ENCODE assay signal across 8 mouse cellular contexts in genomic region chr12:8673974-8674306, GRCm38 (mm10). TPM values are rescaled to one million over a fixed set of nuclear protein-coding genes. Genes with fewer than 3 reads are reported as not detected.
DNase-seq lines count a peak whose midpoint lies in the region; ATAC-seq and TF ChIP-seq lines count a peak whose summit lies in the region.

Gene Pum2, plus strand, starts transcription at chr12:8674134.

- H3K4me2 ChIP-seq in heart, embryonic 11.5 days, result peak within 1 kb of the TSS; percentile 85
- H3K4me2 ChIP-seq in kidney, embryonic 16.5 days (replicated peaks; ENCODE audit: low read depth, low read length), result peak within 1 kb of the TSS; percentile 81
- H3K4me2 ChIP-seq in myocyte (ENCODE audit: low read depth), result peak within 1 kb of the TSS; percentile 99

- DNase-seq in B cell, adult 2 months, result peak; percentile 93 to 95
- DNase-seq in brain, adult 2 months (ENCODE audit: low read depth, low spot score), result peak; percentile 96
- peak; percentile 63 for DNase-seq in liver, adult 2 months (ENCODE audit: extremely low read depth, low read depth, low spot score)
- DNase-seq in splenic B cell, adult 2 months (ENCODE audit: low read depth, low spot score), result peak; percentile 94

- no peaks in the 10 kb centered on the region for H3K9me3 ChIP-seq in heart, embryonic 11.5 days (replicated peaks; ENCODE audit: control insufficient read depth, low read length)
- H3K9me3 ChIP-seq in kidney, embryonic 16.5 days (ENCODE audit: low read length), result no peaks in the 10 kb centered on the region

- H3K27ac ChIP-seq in heart, embryonic 11.5 days (ENCODE audit: low read depth, low read length), result peak within 1 kb of the TSS; percentile 98
- H3K27ac ChIP-seq in kidney, embryonic 16.5 days (ENCODE audit: low read length), result peak within 1 kb of the TSS; percentile 97
- peak within 1 kb of the TSS; percentile 98 for H3K27ac ChIP-seq in liver, adult 2 months (replicated peaks; ENCODE audit: insufficient read depth, low read depth, low read length)

- peak; percentile 64 for TF ChIP-seq POLR2A in liver, adult 2 months (IDR thresholded peaks at IDR 0.05; ENCODE audit: extremely low read depth, insufficient read depth, low read length)
- peak; percentile 99 for TF ChIP-seq POLR2A in myocyte (IDR thresholded peaks at IDR 0.05; ENCODE audit: insufficient read length, low read depth)

- peak within 1 kb of the TSS; percentile 100 for H3K9ac ChIP-seq in heart, embryonic 11.5 days (ENCODE audit: low read depth, low read length)
- H3K9ac ChIP-seq in kidney, embryonic 16.5 days (replicated peaks; ENCODE audit: low read length), result peak within 1 kb of the TSS; percentile 100
- H3K9ac ChIP-seq in liver, adult 2 months (ENCODE audit: low read depth, low read length), result peak within 1 kb of the TSS; percentile 99

- peak within 1 kb of the TSS; percentile 98 for H3K4me3 ChIP-seq in heart, embryonic 11.5 days (ENCODE audit: low read depth, low read length)
- H3K4me3 ChIP-seq in kidney, embryonic 16.5 days (ENCODE audit: low read length), result peak within 1 kb of the TSS; percentile 92
- H3K4me3 ChIP-seq in liver, adult 2 months (ENCODE audit: insufficient read depth, low read depth, low read length), result peak within 1 kb of the TSS; percentile 100
- H3K4me3 ChIP-seq in myocyte, result peak within 1 kb of the TSS; percentile 90

- no peaks in the 10 kb centered on the region for H3K27me3 ChIP-seq in heart, embryonic 11.5 days (ENCODE audit: control insufficient read depth, insufficient read depth, low read length)
- H3K27me3 ChIP-seq in kidney, embryonic 16.5 days (ENCODE audit: insufficient read depth, low read length), result no peaks in the 10 kb centered on the region
- H3K27me3 ChIP-seq in liver, adult 2 months (ENCODE audit: control insufficient read depth, insufficient read depth, low read length), result no peaks in the 10 kb centered on the region
- H3K27me3 ChIP-seq in myocyte (ENCODE audit: control insufficient read depth, insufficient read depth, insufficient read length), result no peaks in the 10 kb centered on the region
- H3K27me3 ChIP-seq in splenic B cell, adult 2 months (ENCODE audit: control insufficient read depth, insufficient read depth, low read length, poor library complexity, severe bottlenecking), result no peaks in the 10 kb centered on the region

- no peaks in the 10 kb centered on the region for H3K36me3 ChIP-seq in heart, embryonic 11.5 days (ENCODE audit: control insufficient read depth, insufficient read depth, low read length)
- no peaks in the 10 kb centered on the region for H3K36me3 ChIP-seq in kidney, embryonic 16.5 days (ENCODE audit: insufficient read depth, low read length)
- H3K36me3 ChIP-seq in liver, adult 2 months (ENCODE audit: control insufficient read depth, insufficient read depth, low read length), result no peaks in the 10 kb centered on the region
- H3K36me3 ChIP-seq in myocyte (ENCODE audit: control insufficient read depth, insufficient read depth), result no peaks in the 10 kb centered on the region
- H3K36me3 ChIP-seq in splenic B cell, adult 2 months (ENCODE audit: control insufficient read depth, insufficient read depth, low read length, poor library complexity, severe bottlenecking), result 0 out of 2 replicates have a peak, but pooled peaks cover 2% of the 10 kb centered on the region

- H3ac ChIP-seq in myocyte (ENCODE audit: control insufficient read depth, insufficient read length), result peak within 1 kb of the TSS; percentile 94

- TF ChIP-seq CTCF in liver, adult 2 months (IDR thresholded peaks at IDR 0.05; ENCODE audit: low read depth, low read length), result no peak

- peak; percentile 95 for ATAC-seq in erythroblast, adult 5-6 weeks (replicated peaks; ENCODE audit: low FRiP score, poor library complexity, severe bottlenecking)
- peak; percentile 96 for ATAC-seq in heart, embryonic 11.5 days (replicated peaks; ENCODE audit: insufficient number of reproducible peaks, low FRiP score, low TSS enrichment)
- peak; percentile 96 for ATAC-seq in kidney, embryonic 16.5 days (ENCODE audit: low FRiP score, low TSS enrichment)

- peaks cover 11% of the 10 kb centered on the region for H3K4me1 ChIP-seq in heart, embryonic 11.5 days (ENCODE audit: control insufficient read depth, insufficient read depth, low read length)
- peaks cover 24% of the 10 kb centered on the region for H3K4me1 ChIP-seq in kidney, embryonic 16.5 days (ENCODE audit: insufficient read depth, low read length)
- peaks cover 19% of the 10 kb centered on the region for H3K4me1 ChIP-seq in liver, adult 2 months (ENCODE audit: control insufficient read depth, insufficient read depth, low read length)

- peaks cover 12% of the 10 kb centered on the region for H3K79me2 ChIP-seq in liver, adult 2 months (ENCODE audit: control insufficient read depth, insufficient read depth, low read length)
- H3K79me2 ChIP-seq in myocyte (ENCODE audit: control insufficient read depth, insufficient read depth), result peaks cover 50% of the 10 kb centered on the region

- WGBS in heart, embryonic 11.5 days (ENCODE audit: insufficient replicate concordance), result under 1% methylated on average over 25 of the region's 41 CpGs
- 0% methylated on average over 29 of the region's 41 CpGs for WGBS in kidney, embryonic 16.5 days
- WGBS in liver, adult 2 months, result under 1% methylated on average over 26 of the region's 41 CpGs

TF ChIP-seq in myocyte, 11 proteins besides CTCF, POLR2A, EP300 and RAD21:
- peak; percentile 63 for TF ChIP-seq E2F4 (IDR thresholded peaks at IDR 0.05; ENCODE audit: insufficient read depth)
- TF ChIP-seq MYOD1 (IDR thresholded peaks at IDR 0.05; ENCODE audit: control insufficient read depth in 1 of 3, insufficient read length in 2 of 3, low read depth in 2 of 3), result peak in 1 of 3 experiments; percentile 29
- TF ChIP-seq USF1 (IDR thresholded peaks at IDR 0.05; ENCODE audit: low read depth), result no peak
- TF ChIP-seq MAX (IDR thresholded peaks at IDR 0.05; ENCODE audit: low read depth), result no peak
- no peak for TF ChIP-seq TCF3 (IDR thresholded peaks at IDR 0.05; ENCODE audit: insufficient read length, low read depth)
- TF ChIP-seq SRF (IDR thresholded peaks at IDR 0.05; ENCODE audit: control insufficient read depth, insufficient read length, low read depth), result peak; percentile 20
- no peak for TF ChIP-seq TCF12 (IDR thresholded peaks at IDR 0.05; ENCODE audit: insufficient read depth, poor library complexity, severe bottlenecking)
- peak; percentile 100 for TF ChIP-seq POLR2AphosphoS2 (IDR thresholded peaks at IDR 0.05; ENCODE audit: insufficient read length, low read depth)
- no peak for TF ChIP-seq MYOG (IDR thresholded peaks at IDR 0.05; ENCODE audit: control insufficient read depth in 1 of 3, insufficient read depth in 1 of 3, insufficient read length in 2 of 3, low read depth in 2 of 3)

RNA-seq across cellular contexts. Expression of gene Pum2, which starts in this region (rescaled TPM):
- 73.8 and 78.0 TPM in 2 replicates for total RNA-seq in erythroblast, adult 5-6 weeks (2015; ENCODE audit: low replicate concordance)
- total RNA-seq in erythroblast, adult 5-6 weeks (2017; ENCODE audit: low replicate concordance), result 76.8 and 82.9 TPM in 2 replicates
- 39.8 and 41.7 TPM in 2 replicates for polyA plus RNA-seq in heart, embryonic 11.5 days (2014; fragmentation: Nextera tagmentation; extraction: Ambion mirVana)
- polyA plus RNA-seq in kidney, embryonic 16.5 days (2015; fragmentation: Nextera tagmentation; extraction: Ambion mirVana), result 48.0 and 49.5 TPM in 2 replicates
- 43.0 and 59.5 TPM in 2 replicates for total RNA-seq in liver, adult 2 months (2014; rRNA removed)
- polyA plus RNA-seq in liver, adult 2 months (2012; rRNA removed), result 16.0 and 18.0 TPM in 2 replicates
- polyA plus RNA-seq in myocyte (2012; fragmentation: generic; extraction: Trizol), result 17.8 TPM

Comparison
In these comparisons a context has a peak if more than half of its experiments do, and no peak if none do; other contexts are left out.
1. Peak in every context shown above with its lines: DNase-seq, ATAC-seq, H3K4me3 ChIP-seq and H3K27ac ChIP-seq.